Mouse (Mus musculus) G1E (cell line): ENCODE measurements around the gene Tbck. TPM values are rescaled to one million over a fixed set of nuclear protein-coding genes. Genes with fewer than 3 reads are reported as not detected.

Source experiments
- ATAC-seq: 2 replicates; pipeline ENCODE4 v1.8.0; 2016; ENCODE audit warnings: mild to moderate bottlenecking; ENCODE audit not compliant: insufficient number of reproducible peaks, poor library complexity, low FRiP score, severe bottlenecking; ENCODE audit errors: extremely low read depth
- DNase-seq: peaks from one replicate; pipeline ENCODE4 v3.0.0; 2012; ENCODE audit warnings: low spot score
- H3K27me3 ChIP-seq: 2 replicates; pipeline ENCODE4 v1.6.1; 2012; ENCODE audit warnings: mild to moderate bottlenecking, low read length, inconsistent platforms; ENCODE audit not compliant: insufficient read depth
- H3K36me3 ChIP-seq: replicated peaks from 2 replicates; pipeline ENCODE3; 2012; ENCODE audit warnings: mild to moderate bottlenecking, inconsistent platforms
- H3K4me1 ChIP-seq: 2 replicates; pipeline ENCODE4 v1.6.1; 2012; ENCODE audit warnings: low read depth, low read length, inconsistent platforms, mixed read lengths; ENCODE audit not compliant: insufficient read depth
- H3K4me3 ChIP-seq: 2 replicates; pipeline ENCODE4 v1.5.1; 2012; ENCODE audit warnings: low read depth, mild to moderate bottlenecking, inconsistent platforms, low read length, moderate library complexity, mixed read lengths
- H3K9me3 ChIP-seq: replicated peaks from 2 replicates; pipeline ENCODE4 v1.6.1; 2012; ENCODE audit warnings: inconsistent platforms
- CTCF ChIP-seq: IDR thresholded peaks from 2 replicates; pipeline ENCODE4 v1.5.1; 2012; ENCODE audit warnings: low read depth, low read length, inconsistent platforms, mixed read lengths
- GATA1 ChIP-seq: IDR thresholded peaks from 2 replicates; pipeline ENCODE4 v1.6.1; 2012; ENCODE audit warnings: borderline replicate concordance, low read length, inconsistent platforms, mixed read lengths
- GATA2 ChIP-seq: IDR thresholded peaks from 2 replicates; pipeline ENCODE4 v1.6.1; 2012; ENCODE audit warnings: low read depth, low read length, inconsistent platforms, borderline replicate concordance
- POLR2AphosphoS5 ChIP-seq: IDR thresholded peaks from 2 replicates; pipeline ENCODE4 v1.6.1; 2012; ENCODE audit warnings: low read depth, low read length, inconsistent platforms; ENCODE audit not compliant: insufficient replicate concordance
- TAL1 ChIP-seq: conservative IDR thresholded peaks from 2 replicates; pipeline ENCODE4 v1.6.1; 2012; ENCODE audit warnings: low read depth, low read length, inconsistent platforms, mixed read lengths
- polyA plus RNA-seq: library from polyadenylated mRNA; stranded (reverse); fragments of >175 nt; gene quantifications from 2 replicates; pipeline ENCODE4 v1.2.3, GENCODE M21; 2012
- total RNA-seq, 2 experiments: library from RNA; stranded (forward) in 1 of 2; stranded (reverse) in 1 of 2; fragments of 200-1000 nt in 1 of 2; fragments of >200 nt in 1 of 2; fragmentation: Nextera tagmentation in 1 of 2; gene quantifications; 2 replicates each; pipeline ENCODE4 v1.2.3; 2014 to 2017

The Tbck gene
- total and polyA plus RNA-seq, 3 experiments: 3.3 to 33.2 (median 22.9) TPM

GRCm38 (mm10) chr3:132886419-132887050 is 202.6 kb downstream of the Tbck start:
- H3K9me3 ChIP-seq: no peaks in the 10 kb centered on the region
- peak; percentile 29 for ATAC-seq
- peaks cover 38% of the 10 kb centered on the region for H3K4me1 ChIP-seq
- TF ChIP-seq GATA1 (no peak), GATA2 (no peak), TAL1 (no peak), POLR2AphosphoS5 (no peak), CTCF (no peak)
- H3K27me3 ChIP-seq: peaks cover 2% of the 10 kb centered on the region; the same call in 1 of the 2 replicates
- peak; percentile 2 for DNase-seq
- no peak overlapping the region; the same call in 1 of the 2 replicates for H3K4me3 ChIP-seq
- H3K36me3 ChIP-seq: no peaks in the 10 kb centered on the region

GRCm38 (mm10) chr3:132887074-132887848 is 203.3 kb downstream of the Tbck start:
- no peak overlapping the region; the same call in 1 of the 2 replicates for H3K4me3 ChIP-seq
- H3K36me3 ChIP-seq: no peaks in the 10 kb centered on the region
- no peak for TF ChIP-seq GATA2
- TF ChIP-seq GATA1: no peak
- no peak for TF ChIP-seq POLR2AphosphoS5
- TF ChIP-seq CTCF: no peak
- peak; percentile 22; the same call in 1 of the 2 replicates for TF ChIP-seq TAL1
- ATAC-seq (peak; percentile 89), DNase-seq (peak; percentile 68)
- H3K27me3 ChIP-seq: no peaks in the 10 kb centered on the region
- no peaks in the 10 kb centered on the region for H3K9me3 ChIP-seq
- peaks cover 35% of the 10 kb centered on the region for H3K4me1 ChIP-seq

Other genes with a start within 250 kb of the Tbck start
- gene Gimd1, start 54.3 kb upstream of the Tbck start, total RNA-seq (2014; fragmentation: Nextera tagmentation): not detected in 2 replicates
- 0.22 TPM in 1 of 2 replicates, not detected in the other for gene Gimd1, start 54.3 kb upstream of the Tbck start, total RNA-seq (2017)
- not detected in 2 replicates for gene Gimd1, start 54.3 kb upstream of the Tbck start, polyA plus RNA-seq
- 89.3 and 114 TPM in 2 replicates for gene Aimp1, start 226 bp downstream of the Tbck start, total RNA-seq (2014; fragmentation: Nextera tagmentation)
- gene Aimp1, start 226 bp downstream of the Tbck start, total RNA-seq (2017): 106 and 110 TPM in 2 replicates
- gene Aimp1, start 226 bp downstream of the Tbck start, polyA plus RNA-seq: 9.1 and 11.4 TPM in 2 replicates